Mouse (Mus musculus): Measurements from ENCODE around the gene Slc2a12.

The Slc2a12 gene

GRCm38 (mm10) chr10:22728257-22728656 is 83.4 kb downstream of the Slc2a12 start:
- no peak for DNase-seq (ENCODE audit: low spot score)

- DNase-seq (ENCODE audit: low spot score) = no peak
These were observed 85.6 kb downstream of the Slc2a12 start for GRCm38 (mm10) chr10:22730266-22730991.

- no peak for DNase-seq (ENCODE audit: low spot score)
These were observed 86.1 kb downstream of the Slc2a12 start for GRCm38 (mm10) chr10:22730992-22731271.

GRCm38 (mm10) chr10:22731272-22732093 is 86.7 kb downstream of the Slc2a12 start, which contains the start of gene Tbpl1:
TSS of gene Tbpl1 (minus strand) at chr10:22731938.
- peak; percentile 96 for DNase-seq (ENCODE audit: low spot score)

- no peak for DNase-seq (ENCODE audit: low spot score)
These were observed 87.4 kb downstream of the Slc2a12 start for GRCm38 (mm10) chr10:22732181-22732580.

GRCm38 (mm10) chr10:22745922-22746321 is 101.1 kb downstream of the Slc2a12 start:
- DNase-seq (ENCODE audit: low spot score) = no peak

GRCm38 (mm10) chr10:22746334-22747322 is 101.8 kb downstream of the Slc2a12 start:
- peak; percentile 8 for DNase-seq (ENCODE audit: low spot score)

- DNase-seq (ENCODE audit: low spot score) = no peak
These were observed 106.4 kb downstream of the Slc2a12 start for GRCm38 (mm10) chr10:22751175-22751682.
